8 mouse cellular contexts compared by ENCODE assay signal in the genomic region with DNA sequence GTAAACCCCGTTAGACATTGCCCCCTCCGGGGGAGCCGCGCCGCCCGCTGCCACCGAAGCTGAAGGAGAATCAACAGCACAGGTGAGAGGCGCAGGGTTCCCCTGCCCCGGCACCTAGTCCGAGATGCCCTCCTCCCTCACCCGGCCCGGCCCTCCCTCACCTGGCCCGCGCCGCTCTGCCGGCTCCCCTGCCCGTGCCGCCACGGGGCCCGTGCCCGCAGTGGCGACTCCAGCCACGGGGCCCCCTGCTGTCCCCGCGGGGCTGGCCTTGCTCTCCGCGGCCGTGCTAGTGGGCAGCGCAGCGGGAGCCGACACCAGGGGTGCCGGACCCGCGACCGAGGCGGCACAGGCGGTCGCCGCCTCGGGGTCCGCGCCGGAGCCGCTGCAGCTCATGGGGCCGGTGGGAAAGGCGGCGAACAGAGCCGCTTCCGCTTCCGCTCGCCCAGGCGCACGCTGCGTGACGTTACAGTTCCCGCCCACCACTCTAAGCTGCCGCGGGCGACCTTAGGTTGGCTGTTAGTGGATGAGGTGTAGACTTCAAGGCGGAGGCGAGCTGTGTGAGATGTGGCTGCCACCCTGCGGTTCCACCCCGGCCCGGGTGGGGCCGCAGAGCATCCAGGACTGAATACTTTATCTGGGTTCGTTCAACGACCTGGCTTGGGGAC. TPM values are rescaled to one million over a fixed set of nuclear protein-coding genes. Genes with fewer than 3 reads are reported as not detected.
DNase-seq lines count a peak whose midpoint lies in the region; ATAC-seq and TF ChIP-seq lines count a peak whose summit lies in the region.

Gene Taf10, minus strand, starts transcription at position 436 of the 665 bp plus-strand sequence.

- no peaks in the 10 kb centered on the region for H3K9me3 ChIP-seq in intestine, postnatal 0 days (ENCODE audit: control insufficient read depth)
- no peaks in the 10 kb centered on the region for H3K9me3 ChIP-seq in limb, embryonic 10.5 days (replicated peaks)
- H3K9me3 ChIP-seq in midbrain, embryonic 12.5 days, result no peaks in the 10 kb centered on the region

- H3K4me1 ChIP-seq in intestine, postnatal 0 days (replicated peaks; ENCODE audit: control insufficient read depth, insufficient read depth, low read length), result no peaks in the 10 kb centered on the region
- H3K4me1 ChIP-seq in limb, embryonic 10.5 days, result peaks cover 13% of the 10 kb centered on the region
- peaks cover 15% of the 10 kb centered on the region for H3K4me1 ChIP-seq in midbrain, embryonic 12.5 days

- WGBS in intestine, postnatal 0 days, result under 1% methylated on average over 46 of the region's 67 CpGs
- under 1% methylated on average over 66 of the region's 67 CpGs for WGBS in limb, embryonic 10.5 days
- under 1% methylated on average over 67 of the region's 67 CpGs for WGBS in midbrain, embryonic 12.5 days

- peak within 1 kb of the TSS; percentile 71 for H3K27ac ChIP-seq in intestine, postnatal 0 days (ENCODE audit: low read depth, low read length)
- H3K27ac ChIP-seq in limb, embryonic 10.5 days, result peak within 1 kb of the TSS; percentile 93
- H3K27ac ChIP-seq in midbrain, embryonic 12.5 days (replicated peaks), result peak within 1 kb of the TSS; percentile 74

- peaks cover 52% of the 10 kb centered on the region for H3K36me3 ChIP-seq in intestine, postnatal 0 days (ENCODE audit: control insufficient read depth, insufficient read depth)
- peaks cover 65% of the 10 kb centered on the region for H3K36me3 ChIP-seq in limb, embryonic 10.5 days
- peaks cover 63% of the 10 kb centered on the region for H3K36me3 ChIP-seq in midbrain, embryonic 12.5 days

- ATAC-seq in intestine, postnatal 0 days, result peak; percentile 98
- ATAC-seq in midbrain, embryonic 12.5 days (ENCODE audit: low FRiP score, low read depth), result peak; percentile 98

- peak within 1 kb of the TSS; percentile 95 for H3K4me2 ChIP-seq in intestine, postnatal 0 days (replicated peaks; ENCODE audit: low read depth)
- peak within 1 kb of the TSS; percentile 91 for H3K4me2 ChIP-seq in midbrain, embryonic 12.5 days (replicated peaks)

- H3K27me3 ChIP-seq in intestine, postnatal 0 days (replicated peaks; ENCODE audit: control insufficient read depth, insufficient read depth, low read length), result no peaks in the 10 kb centered on the region
- no peaks in the 10 kb centered on the region for H3K27me3 ChIP-seq in limb, embryonic 10.5 days (ENCODE audit: low read depth, poor library complexity, severe bottlenecking)
- no peaks in the 10 kb centered on the region for H3K27me3 ChIP-seq in midbrain, embryonic 12.5 days

- peak; percentile 66 for TF ChIP-seq CTCF in intestine, postnatal 0 days (IDR thresholded peaks at IDR 0.05; ENCODE audit: low read depth)

- peak within 1 kb of the TSS; percentile 89 for H3K9ac ChIP-seq in intestine, postnatal 0 days (ENCODE audit: low read depth, low read length)
- peak within 1 kb of the TSS; percentile 96 for H3K9ac ChIP-seq in midbrain, embryonic 12.5 days (replicated peaks)

- DNase-seq in layer of hippocampus, adult 11-12 months (ENCODE audit: low spot score), result peak; percentile 87
- no peak for DNase-seq in layer of hippocampus, adult 9-10 months (ENCODE audit: low spot score)
- DNase-seq in embryo, embryonic 9.5 days (ENCODE audit: extremely low spot score), result peak; percentile 88
- no peak for DNase-seq in gonadal fat pad, adult 2 months (ENCODE audit: low read depth)
- DNase-seq in limb, embryonic 10.5 days (ENCODE audit: low spot score), result peak; percentile 93
- DNase-seq in skeletal muscle tissue, adult 2 months (ENCODE audit: low read depth, low spot score), result peak; percentile 78

- H3K4me3 ChIP-seq in intestine, postnatal 0 days (ENCODE audit: low read depth, low read length), result peak within 1 kb of the TSS; percentile 83
- H3K4me3 ChIP-seq in limb, embryonic 10.5 days, result peak within 1 kb of the TSS; percentile 96
- H3K4me3 ChIP-seq in midbrain, embryonic 12.5 days, result peak within 1 kb of the TSS; percentile 98

RNA-seq across cellular contexts. Expression of gene Taf10, which starts in this region (rescaled TPM):
- polyA plus RNA-seq in gonadal fat pad, adult 2 months (2012; rRNA removed), result 426 and 440 TPM in 2 replicates
- polyA plus RNA-seq in intestine, postnatal 0 days (2015; fragmentation: Nextera tagmentation; extraction: Ambion mirVana), result 164 and 168 TPM in 2 replicates
- 165 and 180 TPM in 2 replicates for polyA plus RNA-seq in limb, embryonic 10.5 days (2016; fragmentation: Nextera tagmentation; extraction: Ambion mirVana)
- polyA plus RNA-seq in midbrain, embryonic 12.5 days (2016; fragmentation: Nextera tagmentation; extraction: Ambion mirVana), result 164 and 185 TPM in 2 replicates

Comparison
In these comparisons a context has a peak if more than half of its experiments do, and no peak if none do; other contexts are left out.
1. DNase-seq: peak in layer of hippocampus, adult 11-12 months (single experiment), embryo, embryonic 9.5 days (single experiment), limb, embryonic 10.5 days (single experiment) and skeletal muscle tissue, adult 2 months (single experiment); none in layer of hippocampus, adult 9-10 months (single experiment) and gonadal fat pad, adult 2 months (single experiment).
2. Peak in every context shown above with its lines, with median percentiles within 50 percentile points of each other: H3K27ac ChIP-seq and H3K4me3 ChIP-seq.